Mouse (Mus musculus) frontal cortex, postnatal 14 days (tissue): ENCODE results near the gene Slc2a3.
"Not testable (repeated sequence)": the region's sequence is repeated elsewhere in the genome, so short reads cannot be mapped to it uniquely, and the experiment has no call there.

Source experiments
- DNase-seq, 2 experiments: peaks; one replicate each; pipeline ENCODE4 v3.0.0; 2022; ENCODE audit warnings: low spot score in 2 of 2

Slc2a3 gene

GRCm38 (mm10) chr6:122764446-122765297, 36.8 kb downstream of the Slc2a3 start:
- DNase-seq, result peak; percentile 71

- no peak for DNase-seq
Observed at GRCm38 (mm10) chr6:122763844-122764445, 37.5 kb downstream of the Slc2a3 start.

- no peak for DNase-seq
Observed at GRCm38 (mm10) chr6:122762952-122763700, 38.3 kb downstream of the Slc2a3 start.

GRCm38 (mm10) chr6:122762480-122762879, 39.0 kb downstream of the Slc2a3 start:
- no peak for DNase-seq

- no peak for DNase-seq
Observed at GRCm38 (mm10) chr6:122761901-122762300, 39.5 kb downstream of the Slc2a3 start.

- peak; percentile 72 to 77 for DNase-seq
Observed at GRCm38 (mm10) chr6:122761011-122761599, 40.3 kb downstream of the Slc2a3 start.

- no peak for DNase-seq
Observed at GRCm38 (mm10) chr6:122758732-122759131, 42.7 kb downstream of the Slc2a3 start.

GRCm38 (mm10) chr6:122755913-122756312, 45.5 kb downstream of the Slc2a3 start:
- no peak for DNase-seq

GRCm38 (mm10) chr6:122750579-122750978, 50.9 kb downstream of the Slc2a3 start:
- DNase-seq, result no peak

- no peak for DNase-seq
Observed at GRCm38 (mm10) chr6:122744505-122745249, 56.8 kb downstream of the Slc2a3 start.

- DNase-seq, result no peak
Observed at GRCm38 (mm10) chr6:122743353-122743752, 58.1 kb downstream of the Slc2a3 start.

- DNase-seq, result peak in 1 of 2 experiments; percentile 60
Observed at GRCm38 (mm10) chr6:122742228-122742899, 59.1 kb downstream of the Slc2a3 start.

GRCm38 (mm10) chr6:122741460-122742227, 59.8 kb downstream of the Slc2a3 start:
- no peak for DNase-seq

GRCm38 (mm10) chr6:122739952-122740351, 61.5 kb downstream of the Slc2a3 start:
- peak; percentile 60 to 74 for DNase-seq

- peak; percentile 32 to 68 for DNase-seq
Observed at GRCm38 (mm10) chr6:122719942-122720341, 81.5 kb downstream of the Slc2a3 start.

GRCm38 (mm10) chr6:122718224-122718623, 83.2 kb downstream of the Slc2a3 start:
- not testable (repeated sequence) for DNase-seq

GRCm38 (mm10) chr6:122715886-122716285, 85.6 kb downstream of the Slc2a3 start:
- no peak for DNase-seq

- no peak for DNase-seq
Observed at GRCm38 (mm10) chr6:122714707-122715365, 86.6 kb downstream of the Slc2a3 start.

- not testable (repeated sequence) for DNase-seq
Observed at GRCm38 (mm10) chr6:122713116-122713515, 88.3 kb downstream of the Slc2a3 start.
